Mouse (Mus musculus) small intestine, adult 2 months (tissue): Measurements from ENCODE around the gene Ndnf. TPM values are rescaled to one million over a fixed set of nuclear protein-coding genes. Genes with fewer than 3 reads are reported as not detected.

ENCODE experiments used
- H3K27ac ChIP-seq: fragments of 200-500 bp; 2 replicates; pipeline ENCODE4 v1.5.1; 2012; ENCODE audit warnings: low read depth, low read length, control low read depth, inconsistent platforms; ENCODE audit not compliant: insufficient read depth
- H3K27me3 ChIP-seq: fragments of 200-500 bp; 2 replicates; pipeline ENCODE4 v1.6.1; 2012; ENCODE audit warnings: mild to moderate bottlenecking, moderate library complexity, low read length, inconsistent platforms; ENCODE audit not compliant: control insufficient read depth, insufficient read depth
- H3K36me3 ChIP-seq: fragments of 200-500 bp; 2 replicates; pipeline ENCODE4 v1.6.1; 2012; ENCODE audit warnings: mild to moderate bottlenecking, low read length, control low read depth, inconsistent platforms; ENCODE audit not compliant: control insufficient read depth, insufficient read depth
- H3K4me1 ChIP-seq: fragments of 200-500 bp; 2 replicates; pipeline ENCODE4 v1.6.1; 2012; ENCODE audit warnings: low read length, inconsistent platforms, mixed read lengths; ENCODE audit not compliant: control insufficient read depth, insufficient read depth, insufficient read length
- H3K4me3 ChIP-seq: fragments of 200-500 bp; 2 replicates; pipeline ENCODE4 v1.5.1; 2012; ENCODE audit warnings: low read depth, mild to moderate bottlenecking, control low read depth, inconsistent platforms, low read length, moderate library complexity
- CTCF ChIP-seq: fragments of 200-500 bp; IDR thresholded peaks from 2 replicates; pipeline ENCODE4 v1.5.1; 2012; ENCODE audit warnings: low read depth, mild to moderate bottlenecking, control low read depth, inconsistent platforms, low read length, moderate library complexity, mixed read lengths; ENCODE audit not compliant: insufficient replicate concordance, insufficient read length; ENCODE audit errors: extremely low read depth
- POLR2A ChIP-seq: fragments of 200-500 bp; IDR thresholded peaks from 2 replicates; pipeline ENCODE4 v1.6.1; 2012; ENCODE audit warnings: low read depth, mild to moderate bottlenecking, control low read depth, inconsistent platforms, low read length, moderate library complexity
- WGBS: fragments of 180-500 bp; shearing (Covaris S2); methylation state at CpG from one replicate; pipeline ENCODE4 v1.1.7; 2018; 5-methylcytosine and 5-hydroxymethylcytosine counted together
- polyA plus RNA-seq: library from polyadenylated mRNA; depleted of rRNA; stranded (reverse); fragments of >200 nt; gene quantifications from 2 replicates; pipeline ENCODE4 v1.2.3, GENCODE M21; 2012

The Ndnf gene
- polyA plus RNA-seq, 1 experiment: 0.09 TPM

GRCm38 (mm10) chr6:65672131-65673031, 991 bp downstream of the Ndnf start:
- Histone ChIP-seq H3K27ac (no peak overlapping the region), H3K4me1 (peaks cover 5% of the 10 kb centered on the region), H3K36me3 (no peaks in the 10 kb centered on the region), H3K4me3 (peak overlapping the region; percentile 60), H3K27me3 (peaks cover 31% of the 10 kb centered on the region)
- 2% methylated on average over 57 of the region's 57 CpGs for WGBS
- TF ChIP-seq CTCF (no peak), POLR2A (0 out of 2 replicates have a peak, but pooled peaks have one; percentile 4)

- Histone ChIP-seq H3K27me3 (no peaks in the 10 kb centered on the region), H3K4me1 (no peaks in the 10 kb centered on the region), H3K27ac (no peak overlapping the region), H3K36me3 (no peaks in the 10 kb centered on the region), H3K4me3 (no peak overlapping the region)
- TF ChIP-seq POLR2A: no peak
- no peak for TF ChIP-seq CTCF
These were observed 22.5 kb downstream of the Ndnf start for GRCm38 (mm10) chr6:65693938-65694337.

- Histone ChIP-seq H3K27me3 (no peaks in the 10 kb centered on the region), H3K4me1 (no peaks in the 10 kb centered on the region), H3K36me3 (no peaks in the 10 kb centered on the region), H3K4me3 (no peak overlapping the region), H3K27ac (no peak overlapping the region)
- no peak for TF ChIP-seq CTCF
- TF ChIP-seq POLR2A: no peak
- WGBS: 56% methylated on average over 1 of the region's 1 CpGs
These were observed 49.3 kb downstream of the Ndnf start for GRCm38 (mm10) chr6:65720676-65721075.

- Histone ChIP-seq H3K27me3 (no peaks in the 10 kb centered on the region), H3K36me3 (no peaks in the 10 kb centered on the region), H3K4me3 (no peak overlapping the region), H3K27ac (no peak overlapping the region), H3K4me1 (no peaks in the 10 kb centered on the region)
- TF ChIP-seq CTCF (no peak), POLR2A (no peak)
- WGBS: 69% methylated on average over 2 of the region's 2 CpGs
These were observed 54.3 kb downstream of the Ndnf start for GRCm38 (mm10) chr6:65725677-65726076.

- TF ChIP-seq POLR2A (no peak), CTCF (no peak)
- Histone ChIP-seq H3K4me1 (no peaks in the 10 kb centered on the region), H3K27me3 (no peaks in the 10 kb centered on the region), H3K36me3 (no peaks in the 10 kb centered on the region), H3K27ac (no peak overlapping the region), H3K4me3 (no peak overlapping the region)
- 88% methylated on average over 3 of the region's 3 CpGs for WGBS
These were observed 56.9 kb downstream of the Ndnf start for GRCm38 (mm10) chr6:65728261-65728660.

- TF ChIP-seq CTCF: no peak
- TF ChIP-seq POLR2A: no peak
- H3K4me1 ChIP-seq: no peaks in the 10 kb centered on the region
- H3K36me3 ChIP-seq: no peaks in the 10 kb centered on the region
- H3K4me3 ChIP-seq: no peak overlapping the region
- H3K27ac ChIP-seq: no peak overlapping the region
- no peaks in the 10 kb centered on the region for H3K27me3 ChIP-seq
- 52% methylated on average over 8 of the region's 8 CpGs for WGBS
These were observed 68.1 kb downstream of the Ndnf start for GRCm38 (mm10) chr6:65739442-65739841.

- Histone ChIP-seq H3K27ac (no peak overlapping the region), H3K27me3 (no peaks in the 10 kb centered on the region), H3K4me3 (no peak overlapping the region), H3K36me3 (no peaks in the 10 kb centered on the region), H3K4me1 (no peaks in the 10 kb centered on the region)
- 67% methylated on average over 1 of the region's 1 CpGs for WGBS
- TF ChIP-seq CTCF (no peak), POLR2A (no peak)
These were observed 71.9 kb downstream of the Ndnf start for GRCm38 (mm10) chr6:65743144-65743870.
